Mouse (Mus musculus): ENCODE results near the gene Ghr. TPM values are rescaled to one million over a fixed set of nuclear protein-coding genes. Genes with fewer than 3 reads are reported as not detected.

Ghr gene
- polyA plus RNA-seq, 1 experiment from 2014 or later = 7.6 TPM

DNA sequence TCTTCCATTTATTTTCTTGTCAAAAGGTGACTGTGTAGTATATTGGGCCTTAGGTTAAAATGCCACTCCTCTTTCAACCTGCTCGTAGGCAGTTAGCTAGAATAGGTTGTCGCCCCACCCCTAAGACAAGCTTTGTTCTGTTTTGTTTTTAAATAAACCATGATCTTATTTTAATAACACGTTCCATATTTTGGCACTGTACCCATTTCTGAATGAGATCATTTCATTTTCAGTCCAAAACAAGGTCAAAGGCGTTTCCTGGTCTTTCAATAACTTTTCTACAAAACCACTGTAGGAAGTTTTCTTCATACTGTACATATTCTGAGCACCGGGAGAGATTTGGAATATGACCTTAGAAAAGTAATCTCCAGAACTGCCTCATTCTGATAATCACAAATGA, 78.6 kb downstream of the Ghr start:
- no peak for ATAC-seq
- Histone ChIP-seq H3K36me3 (ENCODE audit: control insufficient read depth, insufficient read depth, low read length) (no peaks in the 10 kb centered on the region), H3K27me3 (ENCODE audit: control insufficient read depth, insufficient read depth, low read depth, low read length) (no peaks in the 10 kb centered on the region), H3K4me3 (ENCODE audit: low read depth, low read length) (no peak overlapping the region), H3K4me1 (ENCODE audit: control insufficient read depth, insufficient read depth, low read length) (peaks cover 4% of the 10 kb centered on the region; the same call in 1 of the 2 replicates), H3K9ac (ENCODE audit: low read depth, low read length) (no peak overlapping the region), H3K9me3 (replicated peaks; ENCODE audit: control insufficient read depth, low read length, poor library complexity, severe bottlenecking) (no peaks in the 10 kb centered on the region), H3K4me2 (ENCODE audit: low read length) (no peak overlapping the region), H3K27ac (ENCODE audit: low read length) (no peak overlapping the region)
- 87% methylated on average over 5 of the region's 5 CpGs for WGBS

DNA sequence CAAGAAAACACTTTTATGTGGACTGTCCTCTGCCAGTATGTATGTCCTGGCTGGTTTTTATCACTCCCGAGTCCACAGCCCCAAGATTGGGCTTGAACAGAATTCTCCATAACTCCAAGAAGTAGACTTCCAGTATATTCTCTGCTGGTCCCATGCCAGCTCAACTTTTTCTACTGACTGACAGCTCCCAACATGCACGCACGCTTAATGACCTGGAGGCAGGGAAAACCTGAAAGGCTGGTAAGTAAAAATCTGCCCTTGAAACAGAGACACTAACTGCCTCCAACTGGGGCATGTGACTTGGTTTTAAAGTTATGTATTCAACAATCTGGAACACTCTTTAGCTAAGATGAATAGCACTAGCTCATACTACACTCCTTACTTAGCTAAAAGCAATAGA, 81.6 kb downstream of the Ghr start:
- WGBS = 91% methylated on average over 3 of the region's 3 CpGs
- H3K4me1 ChIP-seq (ENCODE audit: control insufficient read depth, insufficient read depth, low read length) = no peaks in the 10 kb centered on the region
- no peaks in the 10 kb centered on the region for H3K36me3 ChIP-seq (ENCODE audit: control insufficient read depth, insufficient read depth, low read length)
- no peak for ATAC-seq
- no peak overlapping the region for H3K4me2 ChIP-seq (ENCODE audit: low read length)
- H3K27me3 ChIP-seq (ENCODE audit: control insufficient read depth, insufficient read depth, low read depth, low read length) = no peaks in the 10 kb centered on the region
- H3K9ac ChIP-seq (ENCODE audit: low read depth, low read length) = no peak overlapping the region
- no peak overlapping the region for H3K27ac ChIP-seq (ENCODE audit: low read length)
- no peak overlapping the region for H3K4me3 ChIP-seq (ENCODE audit: low read depth, low read length)
- H3K9me3 ChIP-seq (replicated peaks; ENCODE audit: control insufficient read depth, low read length, poor library complexity, severe bottlenecking) = no peaks in the 10 kb centered on the region

GRCm38 (mm10) chr15:3499020-3499419, 84.3 kb downstream of the Ghr start:
- H3K27me3 ChIP-seq (ENCODE audit: control insufficient read depth, insufficient read depth, low read depth, low read length) = no peaks in the 10 kb centered on the region
- no peak overlapping the region for H3K27ac ChIP-seq (ENCODE audit: low read length)
- H3K36me3 ChIP-seq (ENCODE audit: control insufficient read depth, insufficient read depth, low read length) = no peaks in the 10 kb centered on the region
- no peaks in the 10 kb centered on the region for H3K9me3 ChIP-seq (replicated peaks; ENCODE audit: control insufficient read depth, low read length, poor library complexity, severe bottlenecking)
- H3K4me3 ChIP-seq (ENCODE audit: low read depth, low read length) = no peak overlapping the region
- no peak overlapping the region for H3K4me2 ChIP-seq (ENCODE audit: low read length)
- H3K9ac ChIP-seq (ENCODE audit: low read depth, low read length) = no peak overlapping the region
- WGBS = 97% methylated on average over 1 of the region's 1 CpGs
- ATAC-seq = no peak
- no peaks in the 10 kb centered on the region for H3K4me1 ChIP-seq (ENCODE audit: control insufficient read depth, insufficient read depth, low read length)

DNA sequence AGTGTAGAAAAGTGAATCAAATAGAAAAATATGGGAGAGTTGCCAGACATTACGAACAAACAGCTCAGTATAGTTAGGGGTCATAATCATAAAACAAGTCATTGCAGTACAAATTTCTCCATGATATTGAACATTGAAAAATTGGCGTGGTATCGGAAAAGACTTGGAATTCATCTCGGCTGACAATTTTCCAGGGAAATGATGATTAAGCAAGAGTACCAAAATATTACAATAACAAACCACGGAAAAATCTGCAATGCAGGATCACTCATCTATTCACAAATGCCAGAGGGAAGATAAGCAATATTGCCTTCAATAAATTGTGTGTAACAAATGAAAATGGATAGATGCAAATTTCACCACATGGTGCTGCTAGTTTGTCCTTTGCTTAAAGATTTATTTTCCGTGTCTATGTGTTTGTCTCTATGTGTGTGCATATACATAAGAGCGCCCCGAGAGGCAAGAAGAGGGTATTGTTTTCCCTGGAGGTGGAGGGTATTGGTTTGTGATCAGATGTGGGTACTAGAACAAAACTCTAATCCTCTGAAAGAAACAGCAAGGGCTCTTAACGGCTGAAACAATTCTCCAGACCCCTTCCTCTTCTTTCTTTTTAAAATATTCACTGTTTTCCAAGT, 85.2 kb downstream of the Ghr start:
- no peak overlapping the region for H3K4me2 ChIP-seq (ENCODE audit: low read length)
- no peaks in the 10 kb centered on the region for H3K36me3 ChIP-seq (ENCODE audit: control insufficient read depth, insufficient read depth, low read length)
- H3K9me3 ChIP-seq (replicated peaks; ENCODE audit: control insufficient read depth, low read length, poor library complexity, severe bottlenecking) = no peaks in the 10 kb centered on the region
- H3K27me3 ChIP-seq (ENCODE audit: control insufficient read depth, insufficient read depth, low read depth, low read length) = no peaks in the 10 kb centered on the region
- no peak for ATAC-seq
- H3K4me1 ChIP-seq (ENCODE audit: control insufficient read depth, insufficient read depth, low read length) = no peaks in the 10 kb centered on the region
- no peak overlapping the region for H3K27ac ChIP-seq (ENCODE audit: low read length)
- no peak overlapping the region for H3K4me3 ChIP-seq (ENCODE audit: low read depth, low read length)
- WGBS = 75% methylated on average over 9 of the region's 9 CpGs
- H3K9ac ChIP-seq (ENCODE audit: low read depth, low read length) = no peak overlapping the region

GRCm38 (mm10) chr15:3490868-3491267, 92.4 kb downstream of the Ghr start:
- WGBS = 90% methylated on average over 3 of the region's 3 CpGs
- H3K4me3 ChIP-seq (ENCODE audit: low read depth, low read length) = no peak overlapping the region
- no peak for ATAC-seq
- no peaks in the 10 kb centered on the region for H3K27me3 ChIP-seq (ENCODE audit: control insufficient read depth, insufficient read depth, low read depth, low read length)
- H3K4me2 ChIP-seq (ENCODE audit: low read length) = no peak overlapping the region
- H3K9ac ChIP-seq (ENCODE audit: low read depth, low read length) = no peak overlapping the region
- no peaks in the 10 kb centered on the region for H3K4me1 ChIP-seq (ENCODE audit: control insufficient read depth, insufficient read depth, low read length)
- no peaks in the 10 kb centered on the region for H3K36me3 ChIP-seq (ENCODE audit: control insufficient read depth, insufficient read depth, low read length)
- H3K27ac ChIP-seq (ENCODE audit: low read length) = no peak overlapping the region
- no peaks in the 10 kb centered on the region for H3K9me3 ChIP-seq (replicated peaks; ENCODE audit: control insufficient read depth, low read length, poor library complexity, severe bottlenecking)

- Histone ChIP-seq H3K27ac (ENCODE audit: low read length) (no peak overlapping the region), H3K9ac (ENCODE audit: low read depth, low read length) (no peak overlapping the region), H3K4me2 (ENCODE audit: low read length) (no peak overlapping the region), H3K27me3 (ENCODE audit: control insufficient read depth, insufficient read depth, low read depth, low read length) (no peaks in the 10 kb centered on the region), H3K4me3 (ENCODE audit: low read depth, low read length) (no peak overlapping the region), H3K4me1 (ENCODE audit: control insufficient read depth, insufficient read depth, low read length) (no peaks in the 10 kb centered on the region), H3K9me3 (replicated peaks; ENCODE audit: control insufficient read depth, low read length, poor library complexity, severe bottlenecking) (no peaks in the 10 kb centered on the region), H3K36me3 (ENCODE audit: control insufficient read depth, insufficient read depth, low read length) (no peaks in the 10 kb centered on the region)
- 79% methylated on average over 2 of the region's 2 CpGs for WGBS
- ATAC-seq = no peak
These were observed 93.3 kb downstream of the Ghr start for GRCm38 (mm10) chr15:3490011-3490410.

- Histone ChIP-seq H3K4me2 (ENCODE audit: low read length) (no peak overlapping the region), H3K4me3 (ENCODE audit: low read depth, low read length) (no peak overlapping the region), H3K9me3 (replicated peaks; ENCODE audit: control insufficient read depth, low read length, poor library complexity, severe bottlenecking) (no peaks in the 10 kb centered on the region), H3K4me1 (ENCODE audit: control insufficient read depth, insufficient read depth, low read length) (no peaks in the 10 kb centered on the region), H3K27ac (ENCODE audit: low read length) (no peak overlapping the region), H3K9ac (ENCODE audit: low read depth, low read length) (no peak overlapping the region), H3K36me3 (ENCODE audit: control insufficient read depth, insufficient read depth, low read length) (no peaks in the 10 kb centered on the region), H3K27me3 (ENCODE audit: control insufficient read depth, insufficient read depth, low read depth, low read length) (no peaks in the 10 kb centered on the region)
- ATAC-seq = no peak
These were observed 94.1 kb downstream of the Ghr start for GRCm38 (mm10) chr15:3489180-3489579.

DNA sequence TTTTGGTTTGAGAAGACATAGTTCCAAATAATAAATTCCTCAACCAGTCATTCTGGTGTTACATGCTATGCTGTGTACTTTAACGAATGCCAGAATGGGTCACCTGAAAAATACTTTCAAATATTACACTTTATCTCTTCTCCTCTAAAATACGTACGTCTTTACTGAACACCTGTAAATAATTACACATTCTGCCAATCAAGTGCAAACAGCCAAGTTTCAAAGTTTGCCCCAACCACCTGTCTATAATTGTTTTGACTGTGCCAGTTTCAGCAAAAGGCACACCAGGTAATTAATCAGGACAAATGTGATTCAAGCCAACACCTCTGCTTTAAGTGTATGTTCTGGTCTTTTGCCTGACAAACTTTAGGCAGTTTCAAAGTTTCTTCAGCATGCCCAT, 94.7 kb downstream of the Ghr start:
- Histone ChIP-seq H3K4me1 (ENCODE audit: control insufficient read depth, insufficient read depth, low read length) (no peaks in the 10 kb centered on the region), H3K4me3 (ENCODE audit: low read depth, low read length) (no peak overlapping the region), H3K4me2 (ENCODE audit: low read length) (no peak overlapping the region), H3K9me3 (replicated peaks; ENCODE audit: control insufficient read depth, low read length, poor library complexity, severe bottlenecking) (no peaks in the 10 kb centered on the region), H3K9ac (ENCODE audit: low read depth, low read length) (no peak overlapping the region), H3K36me3 (ENCODE audit: control insufficient read depth, insufficient read depth, low read length) (no peaks in the 10 kb centered on the region), H3K27ac (ENCODE audit: low read length) (no peak overlapping the region), H3K27me3 (ENCODE audit: control insufficient read depth, insufficient read depth, low read depth, low read length) (no peaks in the 10 kb centered on the region)
- WGBS = 98% methylated on average over 3 of the region's 3 CpGs
- no peak for ATAC-seq

DNA sequence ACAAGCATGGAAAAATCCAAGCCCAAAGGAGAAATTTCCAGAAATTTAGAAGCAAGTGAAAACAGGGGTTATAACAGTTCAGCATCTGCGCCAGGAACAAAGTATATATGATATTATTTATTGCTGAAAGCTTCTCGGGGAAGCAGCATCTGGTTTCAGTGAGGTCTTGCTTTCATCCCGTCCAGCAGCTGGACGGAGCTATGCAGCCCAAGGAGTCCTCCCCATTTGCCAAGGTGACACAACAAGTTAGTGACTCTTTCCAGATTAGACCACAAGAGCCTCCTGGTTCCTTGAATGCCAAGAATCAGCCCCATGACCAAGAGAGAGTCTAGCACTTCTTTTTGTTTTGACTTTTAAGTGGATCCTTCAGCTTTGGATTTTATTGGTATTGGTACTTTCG, 96.6 kb downstream of the Ghr start:
- Histone ChIP-seq H3K36me3 (ENCODE audit: control insufficient read depth, insufficient read depth, low read length) (no peaks in the 10 kb centered on the region), H3K9me3 (replicated peaks; ENCODE audit: control insufficient read depth, low read length, poor library complexity, severe bottlenecking) (no peaks in the 10 kb centered on the region), H3K9ac (ENCODE audit: low read depth, low read length) (no peak overlapping the region), H3K27me3 (ENCODE audit: control insufficient read depth, insufficient read depth, low read depth, low read length) (no peaks in the 10 kb centered on the region), H3K4me1 (ENCODE audit: control insufficient read depth, insufficient read depth, low read length) (no peaks in the 10 kb centered on the region), H3K4me2 (ENCODE audit: low read length) (no peak overlapping the region), H3K27ac (ENCODE audit: low read length) (no peak overlapping the region), H3K4me3 (ENCODE audit: low read depth, low read length) (no peak overlapping the region)
- WGBS = 93% methylated on average over 5 of the region's 5 CpGs
- ATAC-seq = no peak
